Mouse (Mus musculus) ES-E14 (cell line): Measurements from ENCODE around the gene Hoxa5.

ENCODE experiments used
- CHD2 ChIP-seq: IDR thresholded peaks from 2 replicates; pipeline ENCODE4 v1.6.1; 2014; ENCODE audit warnings: mild to moderate bottlenecking, low read depth, low read length, inconsistent platforms
- HCFC1 ChIP-seq: IDR thresholded peaks from 2 replicates; pipeline ENCODE4 v1.6.1; 2012; ENCODE audit warnings: low read length, inconsistent platforms, borderline replicate concordance; ENCODE audit not compliant: insufficient read depth
- MAFK ChIP-seq: IDR thresholded peaks from 2 replicates; pipeline ENCODE4 v1.6.1; 2014; ENCODE audit warnings: mild to moderate bottlenecking, low read depth, low read length, inconsistent platforms; ENCODE audit not compliant: insufficient read depth
- ZC3H11A ChIP-seq: IDR thresholded peaks from 2 replicates; pipeline ENCODE4 v1.6.1; 2012; ENCODE audit warnings: low read depth, mild to moderate bottlenecking, inconsistent platforms, low read length, borderline replicate concordance
- ZNF384 ChIP-seq: IDR thresholded peaks from 2 replicates; pipeline ENCODE4 v1.6.1; 2012; ENCODE audit warnings: low read depth, low read length, inconsistent platforms

DNA sequence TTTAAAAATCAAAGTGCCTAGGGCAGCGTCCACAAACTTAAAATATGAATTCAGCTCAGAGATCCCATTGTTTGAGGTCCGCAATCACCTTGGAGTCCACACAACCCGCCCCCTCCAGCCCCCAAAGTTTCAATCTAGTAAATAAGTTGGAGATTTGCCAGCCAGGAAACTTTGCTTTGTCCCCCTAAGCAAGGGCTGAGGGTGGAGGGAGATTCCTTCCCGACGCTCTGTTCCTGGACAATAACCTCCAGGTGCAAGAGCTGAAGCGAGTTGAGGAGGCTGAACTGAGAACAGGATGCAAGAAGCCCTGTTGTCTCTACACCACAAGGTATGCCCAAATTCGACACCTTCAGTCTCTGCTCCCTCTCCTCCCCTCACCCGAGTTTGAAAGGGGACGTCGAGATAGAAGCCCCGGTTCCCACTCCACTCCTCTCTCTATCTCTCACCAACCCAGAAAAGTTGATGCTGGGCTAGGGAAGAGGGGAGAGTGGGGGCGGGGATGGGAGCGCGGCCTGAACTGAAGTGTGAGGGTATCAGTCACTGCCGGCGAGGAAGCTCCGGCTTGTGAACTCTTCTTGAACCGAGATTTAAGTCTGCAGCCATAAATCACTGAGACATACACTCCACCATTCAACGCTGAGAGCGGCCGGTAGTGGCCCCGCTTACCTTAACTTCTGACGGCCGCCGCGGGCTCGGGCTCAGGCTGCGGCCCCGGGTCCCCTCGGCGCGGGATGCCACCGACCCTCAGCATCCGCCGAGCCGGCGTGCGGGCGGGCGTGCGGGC is 29.2 kb downstream of the Hoxa5 start:
- no peak for TF ChIP-seq HCFC1
- no peak for TF ChIP-seq CHD2
- TF ChIP-seq ZNF384 = no peak
- TF ChIP-seq ZC3H11A = no peak
- no peak for TF ChIP-seq MAFK
